Mouse (Mus musculus) spleen, adult 2 months (tissue): ENCODE data around the gene Rnf207.

Experiments used
- CTCF ChIP-seq: fragments of 200-500 bp; IDR thresholded peaks from 2 replicates; pipeline ENCODE4 v1.5.1; 2011; ENCODE audit warnings: mild to moderate bottlenecking, inconsistent platforms; ENCODE audit not compliant: insufficient read depth, insufficient read length, insufficient replicate concordance; ENCODE audit errors: extremely low read depth
- POLR2A ChIP-seq: fragments of 200-500 bp; IDR thresholded peaks from 2 replicates; pipeline ENCODE4 v1.6.1; 2011; ENCODE audit warnings: low read depth, low read length, inconsistent platforms

- TF ChIP-seq POLR2A (no peak), CTCF (no peak)
These were observed 26.6 kb downstream of the Rnf207 start for GRCm38 (mm10) chr4:152292102-152292765.
